Mouse (Mus musculus): ENCODE results near the gene Klhl2. TPM values are rescaled to one million over a fixed set of nuclear protein-coding genes. Genes with fewer than 3 reads are reported as not detected.
A peak's percentile ranks its signal among the peaks of the same experiment; 100 is the strongest.

The Klhl2 gene
- total and polyA plus RNA-seq, 2 experiments = 11.4 to 31.0 TPM

DNA sequence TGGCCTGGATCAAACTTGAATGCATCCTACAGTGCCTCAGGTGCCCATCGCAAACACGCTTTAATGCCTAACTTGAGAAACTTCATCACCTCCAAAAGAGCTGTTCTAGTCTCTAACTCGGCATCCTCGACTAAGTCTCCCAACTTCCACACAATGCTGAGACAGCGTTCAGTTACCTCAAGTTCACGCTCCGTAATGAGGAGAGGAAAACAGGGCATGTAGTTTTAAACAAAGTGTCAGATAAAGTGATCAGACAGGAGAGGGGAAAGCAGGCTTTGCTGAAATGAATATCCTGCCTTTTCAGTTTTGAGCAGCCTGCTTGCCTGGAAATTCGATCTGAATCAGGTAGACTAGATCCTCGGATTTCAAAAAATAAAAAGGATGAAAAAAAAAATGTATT lies 117.2 kb downstream of the Klhl2 start:
- peak overlapping the region; percentile 85 for H3K4me3 ChIP-seq (ENCODE audit: insufficient read depth, low read depth, low read length)
- H3K27me3 ChIP-seq (ENCODE audit: control insufficient read depth, insufficient read depth, low read length) = no peaks in the 10 kb centered on the region
- peak; percentile 39 for DNase-seq (ENCODE audit: extremely low read depth, low read depth, low spot score)
- peaks cover 5% of the 10 kb centered on the region; the same call in 1 of the 2 replicates for H3K79me2 ChIP-seq (ENCODE audit: control insufficient read depth, insufficient read depth, low read length)
- peak overlapping the region; percentile 92 for H3K27ac ChIP-seq (replicated peaks; ENCODE audit: insufficient read depth, low read depth, low read length)
- peak overlapping the region; percentile 89 for H3K9ac ChIP-seq (ENCODE audit: low read depth, low read length)
- WGBS = 4% methylated on average over 9 of the region's 9 CpGs
- peaks cover 24% of the 10 kb centered on the region for H3K4me1 ChIP-seq (ENCODE audit: control insufficient read depth, insufficient read depth, low read length)
- TF ChIP-seq POLR2A (IDR thresholded peaks at IDR 0.05; ENCODE audit: extremely low read depth, insufficient read depth, low read length) = no peak
- no peak for TF ChIP-seq CTCF (IDR thresholded peaks at IDR 0.05; ENCODE audit: low read depth, low read length)
- peaks cover 19% of the 10 kb centered on the region for H3K36me3 ChIP-seq (ENCODE audit: control insufficient read depth, insufficient read depth, low read length)

DNA sequence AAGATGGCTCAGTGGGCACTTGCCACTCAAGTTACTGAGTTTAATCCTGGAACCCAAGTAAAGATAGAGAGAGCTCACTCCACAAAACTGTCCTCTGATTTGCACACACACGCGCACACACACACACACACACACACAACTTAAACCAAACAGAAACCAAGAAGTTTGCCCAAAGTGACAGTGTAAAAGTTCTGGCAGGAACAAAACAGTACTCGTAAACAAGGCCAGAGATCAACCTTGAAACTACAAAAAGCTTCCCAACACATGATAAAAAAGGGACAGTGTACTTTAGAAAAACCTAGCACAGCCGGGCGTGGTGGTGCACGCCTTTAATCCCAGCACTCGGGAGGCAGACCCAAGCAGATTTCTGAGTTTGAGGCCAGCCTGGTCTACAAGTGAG lies 121.7 kb downstream of the Klhl2 start:
- 26% methylated on average over 7 of the region's 7 CpGs for WGBS
- TF ChIP-seq CTCF (IDR thresholded peaks at IDR 0.05; ENCODE audit: low read depth, low read length) = no peak
- TF ChIP-seq POLR2A (IDR thresholded peaks at IDR 0.05; ENCODE audit: extremely low read depth, insufficient read depth, low read length) = no peak

GRCm38 (mm10) chr8:64726190-64726695 lies 123.6 kb downstream of the Klhl2 start:
- Histone ChIP-seq H3K27ac (replicated peaks; ENCODE audit: insufficient read depth, low read depth, low read length) (no peak overlapping the region), H3K9ac (ENCODE audit: low read depth, low read length) (no peak overlapping the region), H3K27me3 (ENCODE audit: control insufficient read depth, insufficient read depth, low read length) (no peaks in the 10 kb centered on the region), H3K36me3 (ENCODE audit: control insufficient read depth, insufficient read depth, low read length) (peaks cover 69% of the 10 kb centered on the region), H3K4me3 (ENCODE audit: insufficient read depth, low read depth, low read length) (no peak overlapping the region), H3K4me1 (ENCODE audit: control insufficient read depth, insufficient read depth, low read length) (peaks cover 11% of the 10 kb centered on the region), H3K79me2 (ENCODE audit: control insufficient read depth, insufficient read depth, low read length) (no peaks in the 10 kb centered on the region)
- DNase-seq (ENCODE audit: extremely low read depth, low read depth, low spot score) = no peak
- WGBS = 79% methylated on average over 4 of the region's 4 CpGs
- TF ChIP-seq CTCF (IDR thresholded peaks at IDR 0.05; ENCODE audit: low read depth, low read length) (no peak), POLR2A (IDR thresholded peaks at IDR 0.05; ENCODE audit: extremely low read depth, insufficient read depth, low read length) (no peak)

More for the DNA sequence above, 121.7 kb downstream of the Klhl2 start:
- no peaks in the 10 kb centered on the region for H3K27me3 ChIP-seq (ENCODE audit: control insufficient read depth, insufficient read depth, low read length)
- peak; percentile 79 for DNase-seq (ENCODE audit: extremely low read depth, low read depth, low spot score)
- H3K36me3 ChIP-seq (ENCODE audit: control insufficient read depth, insufficient read depth, low read length) = peaks cover 54% of the 10 kb centered on the region
- peak overlapping the region; percentile 62; the same call in 1 of the 2 replicates for H3K27ac ChIP-seq (replicated peaks; ENCODE audit: insufficient read depth, low read depth, low read length)
- H3K4me1 ChIP-seq (ENCODE audit: control insufficient read depth, insufficient read depth, low read length) = peaks cover 17% of the 10 kb centered on the region
- peak overlapping the region; percentile 33; the same call in 1 of the 2 replicates for H3K9ac ChIP-seq (ENCODE audit: low read depth, low read length)
- no peak overlapping the region for H3K4me3 ChIP-seq (ENCODE audit: insufficient read depth, low read depth, low read length)
- H3K79me2 ChIP-seq (ENCODE audit: control insufficient read depth, insufficient read depth, low read length) = peaks cover 5% of the 10 kb centered on the region; the same call in 1 of the 2 replicates

DNA sequence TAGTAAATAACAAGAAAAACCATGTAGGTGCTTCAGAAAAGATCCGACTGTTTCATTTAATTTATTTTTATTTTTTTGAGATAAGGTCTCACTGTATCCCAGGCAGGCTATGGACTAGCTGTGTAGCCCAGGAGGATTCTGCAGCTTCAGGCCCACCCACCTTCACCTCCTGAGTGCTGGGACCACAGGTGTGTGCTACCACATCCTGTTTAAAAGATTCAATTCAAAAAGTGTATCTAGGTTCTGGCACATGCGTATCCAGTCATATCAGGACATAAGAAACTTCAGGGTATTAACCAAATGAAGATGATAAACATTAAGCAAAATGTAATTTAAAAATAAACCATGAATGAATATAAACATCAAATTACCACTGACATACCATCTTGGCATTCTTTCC lies 126.6 kb downstream of the Klhl2 start:
- 85% methylated on average over 2 of the region's 2 CpGs for WGBS
- Histone ChIP-seq H3K79me2 (ENCODE audit: control insufficient read depth, insufficient read depth, low read length) (no peaks in the 10 kb centered on the region), H3K27me3 (ENCODE audit: control insufficient read depth, insufficient read depth, low read length) (no peaks in the 10 kb centered on the region), H3K9ac (ENCODE audit: low read depth, low read length) (no peak overlapping the region), H3K36me3 (ENCODE audit: control insufficient read depth, insufficient read depth, low read length) (peaks cover 80% of the 10 kb centered on the region), H3K27ac (replicated peaks; ENCODE audit: insufficient read depth, low read depth, low read length) (no peak overlapping the region), H3K4me3 (ENCODE audit: insufficient read depth, low read depth, low read length) (no peak overlapping the region), H3K4me1 (ENCODE audit: control insufficient read depth, insufficient read depth, low read length) (no peaks in the 10 kb centered on the region)
- no peak for DNase-seq (ENCODE audit: extremely low read depth, low read depth, low spot score)
- no peak for TF ChIP-seq POLR2A (IDR thresholded peaks at IDR 0.05; ENCODE audit: extremely low read depth, insufficient read depth, low read length)

DNA sequence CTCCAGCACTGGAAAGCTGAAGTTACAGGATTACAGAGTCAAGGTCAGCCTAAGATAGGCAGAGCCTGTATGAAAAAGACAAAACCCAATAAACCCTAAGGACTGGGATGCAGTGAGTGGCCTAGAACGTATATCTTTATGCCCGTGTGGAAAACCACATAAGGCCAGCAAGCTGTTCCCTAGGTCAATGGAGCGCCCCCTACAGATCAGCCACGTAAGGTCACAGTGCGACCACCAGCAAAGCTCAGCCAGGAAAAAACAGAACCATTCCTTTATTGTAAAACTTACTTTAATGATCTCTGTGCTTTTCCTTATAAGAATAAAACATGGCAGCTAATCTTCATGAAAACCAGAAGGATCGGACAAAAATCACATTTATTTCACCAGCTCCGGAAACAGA lies 131.9 kb downstream of the Klhl2 start:
- Histone ChIP-seq H3K4me1 (ENCODE audit: control insufficient read depth, insufficient read depth, low read length) (peaks cover 2% of the 10 kb centered on the region; the same call in 1 of the 2 replicates), H3K27ac (replicated peaks; ENCODE audit: insufficient read depth, low read depth, low read length) (no peak overlapping the region)
- no peak for DNase-seq (ENCODE audit: extremely low read depth, low read depth, low spot score)

GRCm38 (mm10) chr8:64712499-64712898 lies 137.3 kb downstream of the Klhl2 start:
- H3K27ac ChIP-seq (replicated peaks; ENCODE audit: insufficient read depth, low read depth, low read length) = no peak overlapping the region
- H3K79me2 ChIP-seq (ENCODE audit: control insufficient read depth, insufficient read depth, low read length) = no peaks in the 10 kb centered on the region
- no peaks in the 10 kb centered on the region for H3K27me3 ChIP-seq (ENCODE audit: control insufficient read depth, insufficient read depth, low read length)
- no peak for TF ChIP-seq POLR2A (IDR thresholded peaks at IDR 0.05; ENCODE audit: extremely low read depth, insufficient read depth, low read length)
- TF ChIP-seq CTCF (IDR thresholded peaks at IDR 0.05; ENCODE audit: low read depth, low read length) = no peak
- H3K4me3 ChIP-seq (ENCODE audit: insufficient read depth, low read depth, low read length) = no peak overlapping the region
- 56% methylated on average over 7 of the region's 7 CpGs for WGBS
- no peak overlapping the region for H3K9ac ChIP-seq (ENCODE audit: low read depth, low read length)
- DNase-seq (ENCODE audit: extremely low read depth, low read depth, low spot score) = peak; percentile 74
- peaks cover 4% of the 10 kb centered on the region for H3K4me1 ChIP-seq (ENCODE audit: control insufficient read depth, insufficient read depth, low read length)
- H3K36me3 ChIP-seq (ENCODE audit: control insufficient read depth, insufficient read depth, low read length) = peaks cover 9% of the 10 kb centered on the region

More for the DNA sequence above, 131.9 kb downstream of the Klhl2 start:
- no peak overlapping the region for H3K4me3 ChIP-seq (ENCODE audit: insufficient read depth, low read depth, low read length)
- no peaks in the 10 kb centered on the region for H3K27me3 ChIP-seq (ENCODE audit: control insufficient read depth, insufficient read depth, low read length)
- 91% methylated on average over 7 of the region's 7 CpGs for WGBS
- H3K36me3 ChIP-seq (ENCODE audit: control insufficient read depth, insufficient read depth, low read length) = peaks cover 55% of the 10 kb centered on the region
- H3K79me2 ChIP-seq (ENCODE audit: control insufficient read depth, insufficient read depth, low read length) = no peaks in the 10 kb centered on the region
- H3K9ac ChIP-seq (ENCODE audit: low read depth, low read length) = no peak overlapping the region
- peak; percentile 23; the same call in 1 of the 2 replicates for TF ChIP-seq CTCF (IDR thresholded peaks at IDR 0.05; ENCODE audit: low read depth, low read length)
- TF ChIP-seq POLR2A (IDR thresholded peaks at IDR 0.05; ENCODE audit: extremely low read depth, insufficient read depth, low read length) = no peak
